Mouse (Mus musculus) forebrain, embryonic 16.5 days (tissue): ENCODE data around the gene Hivep1. TPM values are rescaled to one million over a fixed set of nuclear protein-coding genes. Genes with fewer than 3 reads are reported as not detected.

ENCODE experiments used
- ATAC-seq: fragments of 200-750 bp; cut with Nextera tagmentation; 2 replicates; pipeline ENCODE4 v1.8.0; 2017; ENCODE audit warnings: mild to moderate bottlenecking, moderate library complexity
- H3K27ac ChIP-seq: fragments of 300-500 bp; sonication (generic); 2 replicates; pipeline ENCODE4 v1.5.1; 2014; ENCODE audit warnings: low read length, control low read depth
- H3K27me3 ChIP-seq: fragments of 300-500 bp; sonication (generic); replicated peaks from 2 replicates; pipeline ENCODE4 v1.6.1; 2014; ENCODE audit warnings: low read length; ENCODE audit not compliant: control insufficient read depth, insufficient read depth
- H3K36me3 ChIP-seq: fragments of 300-500 bp; sonication (generic); 2 replicates; pipeline ENCODE4 v1.6.1; 2014; ENCODE audit not compliant: control insufficient read depth, insufficient read depth
- H3K4me1 ChIP-seq: fragments of 300-500 bp; sonication (generic); replicated peaks from 2 replicates; pipeline ENCODE4 v1.6.1; 2014; ENCODE audit warnings: low read length; ENCODE audit not compliant: control insufficient read depth, insufficient read depth
- H3K4me2 ChIP-seq: fragments of 300-500 bp; sonication (generic); 2 replicates; pipeline ENCODE4 v1.6.1; 2014; ENCODE audit warnings: mild to moderate bottlenecking, low read length, control low read depth
- H3K4me3 ChIP-seq: fragments of 300-500 bp; sonication (generic); replicated peaks from 2 replicates; pipeline ENCODE4 v1.5.1; 2014; ENCODE audit warnings: mild to moderate bottlenecking, low read length, control low read depth
- H3K9ac ChIP-seq: fragments of 300-500 bp; sonication (generic); replicated peaks from 2 replicates; pipeline ENCODE4 v1.6.1; 2014; ENCODE audit warnings: low read depth, low read length, control low read depth
- H3K9me3 ChIP-seq: fragments of 300-500 bp; sonication (generic); 2 replicates; pipeline ENCODE4 v1.6.1; 2016; ENCODE audit warnings: low read length; ENCODE audit not compliant: control insufficient read depth
- WGBS: fragments of 180-500 bp; shearing (Covaris S2); extraction: QIAGEN DNeasy Blood & Tissue Kit; methylation state at CpG from one replicate; pipeline ENCODE4 v1.1.7; 2014; 5-methylcytosine and 5-hydroxymethylcytosine counted together
- polyA plus RNA-seq: library from polyadenylated mRNA; unstranded; fragments of >200 nt; fragmentation: Nextera tagmentation; extraction: Ambion mirVana; gene quantifications from 2 replicates; pipeline ENCODE4 v1.2.1, GENCODE M21; 2015

The Hivep1 gene
- polyA plus RNA-seq, 1 experiment from 2014 or later = 16.6 TPM

GRCm38 (mm10) chr13:42092392-42093139 lies 40.7 kb downstream of the Hivep1 start:
- H3K27me3 ChIP-seq = no peaks in the 10 kb centered on the region
- no peak overlapping the region for H3K4me3 ChIP-seq
- H3K36me3 ChIP-seq = no peaks in the 10 kb centered on the region
- no peaks in the 10 kb centered on the region for H3K9me3 ChIP-seq
- ATAC-seq = no peak
- no peak overlapping the region for H3K27ac ChIP-seq
- WGBS = 61% methylated on average over 8 of the region's 8 CpGs
- no peak overlapping the region for H3K4me2 ChIP-seq
- H3K9ac ChIP-seq = no peak overlapping the region
- peaks cover 19% of the 10 kb centered on the region for H3K4me1 ChIP-seq

- WGBS = 62% methylated on average over 12 of the region's 12 CpGs
- H3K36me3 ChIP-seq = no peaks in the 10 kb centered on the region
- no peak overlapping the region for H3K4me2 ChIP-seq
- H3K4me3 ChIP-seq = no peak overlapping the region
- H3K4me1 ChIP-seq = peaks cover 19% of the 10 kb centered on the region
- no peaks in the 10 kb centered on the region for H3K27me3 ChIP-seq
- H3K9ac ChIP-seq = no peak overlapping the region
- no peak overlapping the region for H3K27ac ChIP-seq
- ATAC-seq = 0 out of 2 replicates have a peak, but pooled peaks have one; percentile 25
- H3K9me3 ChIP-seq = no peaks in the 10 kb centered on the region
Observed at GRCm38 (mm10) chr13:42093268-42094042, 41.6 kb downstream of the Hivep1 start.

GRCm38 (mm10) chr13:42095826-42096515 lies 44.1 kb downstream of the Hivep1 start:
- peaks cover 14% of the 10 kb centered on the region for H3K4me1 ChIP-seq
- 81% methylated on average over 10 of the region's 10 CpGs for WGBS
- H3K9ac ChIP-seq = 0 out of 2 replicates have a peak overlapping the region, but pooled peaks have one; percentile 5
- H3K27me3 ChIP-seq = no peaks in the 10 kb centered on the region
- no peak overlapping the region for H3K4me3 ChIP-seq
- no peaks in the 10 kb centered on the region for H3K36me3 ChIP-seq
- H3K4me2 ChIP-seq = no peak overlapping the region
- ATAC-seq = no peak
- H3K9me3 ChIP-seq = no peaks in the 10 kb centered on the region
- H3K27ac ChIP-seq = no peak overlapping the region

GRCm38 (mm10) chr13:42097109-42097508 lies 45.3 kb downstream of the Hivep1 start:
- no peak for ATAC-seq
- Histone ChIP-seq H3K36me3 (no peaks in the 10 kb centered on the region), H3K4me2 (no peak overlapping the region), H3K9me3 (no peaks in the 10 kb centered on the region), H3K27me3 (no peaks in the 10 kb centered on the region), H3K4me3 (no peak overlapping the region), H3K27ac (no peak overlapping the region), H3K9ac (no peak overlapping the region), H3K4me1 (peaks cover 21% of the 10 kb centered on the region)

GRCm38 (mm10) chr13:42098522-42098921 lies 46.7 kb downstream of the Hivep1 start:
- ATAC-seq = no peak
- no peaks in the 10 kb centered on the region for H3K36me3 ChIP-seq
- no peak overlapping the region for H3K4me2 ChIP-seq
- H3K4me1 ChIP-seq = peaks cover 25% of the 10 kb centered on the region
- no peaks in the 10 kb centered on the region for H3K27me3 ChIP-seq
- no peak overlapping the region for H3K4me3 ChIP-seq
- H3K9ac ChIP-seq = no peak overlapping the region
- no peak overlapping the region for H3K27ac ChIP-seq
- H3K9me3 ChIP-seq = no peaks in the 10 kb centered on the region
- WGBS = 95% methylated on average over 1 of the region's 1 CpGs

GRCm38 (mm10) chr13:42099523-42099922 lies 47.7 kb downstream of the Hivep1 start:
- no peak for ATAC-seq
- Histone ChIP-seq H3K27me3 (no peaks in the 10 kb centered on the region), H3K9ac (no peak overlapping the region), H3K9me3 (no peaks in the 10 kb centered on the region), H3K4me1 (peaks cover 30% of the 10 kb centered on the region), H3K27ac (no peak overlapping the region), H3K4me3 (no peak overlapping the region), H3K4me2 (no peak overlapping the region), H3K36me3 (no peaks in the 10 kb centered on the region)
- 85% methylated on average over 4 of the region's 4 CpGs for WGBS

GRCm38 (mm10) chr13:42101440-42102190 lies 49.8 kb downstream of the Hivep1 start:
- H3K4me3 ChIP-seq = no peak overlapping the region
- H3K4me1 ChIP-seq = peaks cover 26% of the 10 kb centered on the region
- peak; percentile 41 for ATAC-seq
- no peak overlapping the region for H3K9ac ChIP-seq
- H3K9me3 ChIP-seq = no peaks in the 10 kb centered on the region
- H3K27me3 ChIP-seq = no peaks in the 10 kb centered on the region
- no peaks in the 10 kb centered on the region for H3K36me3 ChIP-seq
- WGBS = 34% methylated on average over 13 of the region's 13 CpGs
- 0 out of 2 replicates have a peak overlapping the region, but pooled peaks have one; percentile 15 for H3K27ac ChIP-seq
- H3K4me2 ChIP-seq = no peak overlapping the region

GRCm38 (mm10) chr13:42102980-42103379 lies 51.2 kb downstream of the Hivep1 start:
- no peak overlapping the region for H3K9ac ChIP-seq
- no peaks in the 10 kb centered on the region for H3K27me3 ChIP-seq
- WGBS = 9% methylated on average over 8 of the region's 8 CpGs
- H3K4me1 ChIP-seq = peaks cover 26% of the 10 kb centered on the region
- H3K27ac ChIP-seq = peak overlapping the region; percentile 57; the same call in 1 of the 2 replicates
- no peaks in the 10 kb centered on the region for H3K9me3 ChIP-seq
- ATAC-seq = peak; percentile 90
- H3K36me3 ChIP-seq = no peaks in the 10 kb centered on the region
- H3K4me3 ChIP-seq = 0 out of 2 replicates have a peak overlapping the region, but pooled peaks have one; percentile 15
- peak overlapping the region; percentile 42 for H3K4me2 ChIP-seq
